Mouse (Mus musculus) hindbrain, embryonic 14.5 days (tissue): ENCODE data around the gene Adcy10. TPM values are rescaled to one million over a fixed set of nuclear protein-coding genes. Genes with fewer than 3 reads are reported as not detected.

Experiments
- ATAC-seq: fragments of 200-750 bp; cut with Nextera tagmentation; 2 replicates; pipeline ENCODE4 v1.8.0; 2017; ENCODE audit warnings: moderate number of reproducible peaks, mild to moderate bottlenecking, moderate TSS enrichment, moderate library complexity; ENCODE audit not compliant: low FRiP score
- DNase-seq: peaks from one replicate; pipeline ENCODE4 v3.0.0-alpha.2; 2015; ENCODE audit warnings: low spot score
- H3K27ac ChIP-seq: fragments of 300-500 bp; sonication (generic); 2 replicates; pipeline ENCODE4 v1.5.1; 2014; ENCODE audit warnings: mild to moderate bottlenecking, moderate library complexity
- H3K27me3 ChIP-seq: fragments of 300-500 bp; sonication (generic); 2 replicates; pipeline ENCODE4 v1.6.1; 2014; ENCODE audit warnings: mild to moderate bottlenecking, low read length, mixed read lengths; ENCODE audit not compliant: control insufficient read depth, insufficient read depth
- H3K36me3 ChIP-seq: fragments of 300-500 bp; sonication (generic); replicated peaks from 2 replicates; pipeline ENCODE4 v1.6.1; 2014; ENCODE audit not compliant: control insufficient read depth, insufficient read depth
- H3K4me1 ChIP-seq: fragments of 300-500 bp; sonication (generic); replicated peaks from 2 replicates; pipeline ENCODE4 v1.6.1; 2014; ENCODE audit warnings: antibody characterized with exemption, low read length, mixed read lengths; ENCODE audit not compliant: control insufficient read depth, insufficient read depth
- H3K4me2 ChIP-seq: fragments of 300-500 bp; sonication (generic); replicated peaks from 2 replicates; pipeline ENCODE4 v1.6.1; 2014; ENCODE audit warnings: mild to moderate bottlenecking, moderate library complexity
- H3K4me3 ChIP-seq: fragments of 300-500 bp; sonication (generic); replicated peaks from 2 replicates; pipeline ENCODE4 v1.5.1; 2014; ENCODE audit warnings: mild to moderate bottlenecking, low read length
- H3K9ac ChIP-seq: fragments of 300-500 bp; sonication (generic); 2 replicates; pipeline ENCODE4 v1.6.1; 2014
- H3K9me3 ChIP-seq: fragments of 300-500 bp; sonication (generic); 2 replicates; pipeline ENCODE4 v1.6.1; 2016; ENCODE audit warnings: low read length; ENCODE audit not compliant: control insufficient read depth
- WGBS: fragments of 180-500 bp; shearing (Covaris S2); extraction: QIAGEN DNeasy Blood & Tissue Kit; methylation state at CpG from one replicate; pipeline ENCODE4 v1.1.7; 2014; 5-methylcytosine and 5-hydroxymethylcytosine counted together
- polyA plus RNA-seq: library from polyadenylated mRNA; unstranded; fragments of >200 nt; fragmentation: Nextera tagmentation; extraction: Ambion mirVana; gene quantifications from 2 replicates; pipeline ENCODE4 v1.2.1, GENCODE M21; 2014

Adcy10 gene
- 0.21 and 0.79 TPM in 2 replicates for polyA plus RNA-seq

DNA sequence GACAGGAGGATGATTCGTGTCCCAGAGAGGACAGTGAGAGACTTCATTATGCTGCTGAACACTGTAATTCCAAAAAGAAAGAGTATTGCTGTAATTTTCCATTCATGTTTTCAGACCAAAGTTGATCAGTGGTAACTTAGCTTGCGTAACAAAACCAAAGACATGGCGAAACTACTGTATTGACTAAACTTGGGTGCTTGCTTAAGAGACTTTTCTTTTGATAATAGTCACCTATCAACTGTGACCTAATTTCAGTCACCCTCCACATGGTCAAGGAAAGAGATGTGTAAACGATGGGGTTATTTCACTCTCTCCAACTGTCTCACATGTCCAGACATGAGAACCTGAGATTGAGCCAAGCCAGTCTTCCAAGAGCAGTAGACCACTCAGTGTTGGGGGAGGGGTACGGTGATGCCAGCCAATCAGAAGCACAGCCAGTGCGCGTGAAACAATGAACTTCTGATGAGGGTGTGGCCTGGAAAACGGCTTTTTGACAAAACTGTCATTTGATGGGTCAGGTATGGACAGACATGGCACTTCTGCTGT is at the start of gene Adcy10:
TSS of gene Adcy10 (plus strand) at position 496 of the 546 bp plus-strand sequence.
- Histone ChIP-seq H3K9ac (no peak within 1 kb of the TSS), H3K27me3 (no peaks in the 10 kb centered on the region), H3K9me3 (no peaks in the 10 kb centered on the region), H3K4me2 (no peak within 1 kb of the TSS), H3K36me3 (peaks cover 25% of the 10 kb centered on the region), H3K27ac (no peak within 1 kb of the TSS), H3K4me3 (no peak within 1 kb of the TSS), H3K4me1 (no peaks in the 10 kb centered on the region)
- DNase-seq = no peak
- WGBS = 93% methylated on average over 8 of the region's 8 CpGs
- no peak for ATAC-seq

GRCm38 (mm10) chr1:165438289-165439021 is 46.5 kb upstream of the Adcy10 start:
- Histone ChIP-seq H3K36me3 (no peaks in the 10 kb centered on the region), H3K9ac (no peak overlapping the region), H3K4me1 (no peaks in the 10 kb centered on the region), H3K9me3 (peaks cover 11% of the 10 kb centered on the region; the same call in 1 of the 2 replicates), H3K27ac (no peak overlapping the region), H3K27me3 (no peaks in the 10 kb centered on the region), H3K4me2 (no peak overlapping the region), H3K4me3 (no peak overlapping the region)
- DNase-seq = no peak
- no peak for ATAC-seq
- WGBS = 87% methylated on average over 1 of the region's 1 CpGs

DNA sequence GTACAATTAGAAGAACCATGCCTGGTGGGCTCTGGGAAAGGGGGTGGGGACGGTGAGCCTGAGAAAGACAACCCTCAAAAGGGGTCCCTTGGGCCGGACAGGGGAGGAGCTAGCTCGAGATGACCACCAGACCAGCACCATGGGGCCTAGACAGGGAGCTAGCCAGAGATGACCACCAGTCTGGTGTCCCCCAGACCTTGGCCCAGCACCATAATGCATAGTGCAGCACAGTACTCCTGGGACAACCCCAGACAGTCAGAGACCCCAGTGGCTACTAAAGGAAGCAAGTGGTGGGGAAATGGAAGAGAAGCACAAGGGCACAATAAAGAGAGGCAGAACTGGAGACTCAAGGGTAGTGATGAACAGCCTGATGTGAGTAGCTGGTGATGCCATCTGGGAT is 44.2 kb upstream of the Adcy10 start:
- Histone ChIP-seq H3K9ac (no peak overlapping the region), H3K36me3 (no peaks in the 10 kb centered on the region), H3K27me3 (no peaks in the 10 kb centered on the region), H3K27ac (no peak overlapping the region), H3K4me1 (no peaks in the 10 kb centered on the region), H3K9me3 (peaks cover 11% of the 10 kb centered on the region; the same call in 1 of the 2 replicates), H3K4me2 (no peak overlapping the region), H3K4me3 (no peak overlapping the region)
- WGBS = 70% methylated on average over 3 of the region's 3 CpGs
- no peak for ATAC-seq
- no peak for DNase-seq

DNA sequence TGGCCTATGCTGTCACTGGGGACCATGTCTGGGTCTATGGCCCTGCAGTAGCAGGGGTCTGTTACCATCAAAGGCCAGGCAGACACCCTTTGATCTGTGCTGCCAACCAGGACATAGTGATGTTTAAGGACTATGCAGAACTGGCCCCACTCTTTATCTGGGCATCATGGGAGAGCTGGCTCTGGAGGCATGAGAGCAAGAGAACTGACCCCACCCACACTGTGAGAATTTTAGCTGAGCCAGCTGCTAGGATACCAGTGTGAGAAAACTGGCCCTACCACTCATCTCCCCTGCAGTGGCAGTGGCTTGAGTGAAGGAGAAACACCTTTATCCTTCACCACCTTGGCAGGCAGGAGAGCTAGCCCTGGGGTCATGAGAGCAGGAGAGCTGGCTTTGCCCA is 43.8 kb upstream of the Adcy10 start:
- DNase-seq = no peak
- Histone ChIP-seq H3K36me3 (no peaks in the 10 kb centered on the region), H3K4me1 (no peaks in the 10 kb centered on the region), H3K4me3 (no peak overlapping the region), H3K27ac (no peak overlapping the region), H3K4me2 (no peak overlapping the region), H3K9me3 (peaks cover 10% of the 10 kb centered on the region; the same call in 1 of the 2 replicates), H3K27me3 (no peaks in the 10 kb centered on the region), H3K9ac (no peak overlapping the region)
- no peak for ATAC-seq

GRCm38 (mm10) chr1:165441719-165442118 is 43.3 kb upstream of the Adcy10 start:
- Histone ChIP-seq H3K4me1 (no peaks in the 10 kb centered on the region), H3K9me3 (0 out of 2 replicates have a peak, but pooled peaks cover 5% of the 10 kb centered on the region), H3K27me3 (no peaks in the 10 kb centered on the region), H3K27ac (no peak overlapping the region), H3K9ac (no peak overlapping the region), H3K4me2 (no peak overlapping the region), H3K4me3 (no peak overlapping the region), H3K36me3 (no peaks in the 10 kb centered on the region)
- 76% methylated on average over 3 of the region's 3 CpGs for WGBS
- DNase-seq = no peak
- no peak for ATAC-seq

DNA sequence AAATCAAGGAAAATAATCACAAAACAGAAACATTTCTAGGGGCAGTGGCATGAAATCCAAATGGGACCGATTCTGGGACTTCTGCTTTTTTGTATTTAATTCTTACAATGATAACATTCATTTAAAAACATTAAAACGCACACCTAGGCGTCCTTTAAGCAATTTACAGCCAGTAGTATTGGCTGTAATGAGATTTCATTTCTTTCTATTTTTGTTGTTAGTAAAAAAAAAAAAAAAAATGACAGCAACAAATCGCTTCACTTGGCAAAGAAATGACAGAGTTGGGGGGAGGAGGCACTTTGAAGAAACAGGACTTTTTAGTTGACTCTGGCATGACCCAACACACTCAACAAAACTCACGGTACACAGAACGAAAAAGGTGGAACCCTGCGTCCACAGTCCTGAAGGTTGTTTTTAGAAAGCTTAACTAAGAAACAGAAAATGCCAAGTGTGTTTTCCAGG is 25.9 kb upstream of the Adcy10 start:
- no peak for DNase-seq
- Histone ChIP-seq H3K27me3 (no peaks in the 10 kb centered on the region), H3K27ac (peak overlapping the region; percentile 97; the same call in 1 of the 2 replicates), H3K4me2 (peak overlapping the region; percentile 82), H3K9ac (peak overlapping the region; percentile 82), H3K36me3 (no peaks in the 10 kb centered on the region), H3K4me1 (peaks cover 19% of the 10 kb centered on the region), H3K9me3 (0 out of 2 replicates have a peak, but pooled peaks cover 6% of the 10 kb centered on the region), H3K4me3 (peak overlapping the region; percentile 84)
- ATAC-seq = no peak
- 26% methylated on average over 7 of the region's 7 CpGs for WGBS

DNA sequence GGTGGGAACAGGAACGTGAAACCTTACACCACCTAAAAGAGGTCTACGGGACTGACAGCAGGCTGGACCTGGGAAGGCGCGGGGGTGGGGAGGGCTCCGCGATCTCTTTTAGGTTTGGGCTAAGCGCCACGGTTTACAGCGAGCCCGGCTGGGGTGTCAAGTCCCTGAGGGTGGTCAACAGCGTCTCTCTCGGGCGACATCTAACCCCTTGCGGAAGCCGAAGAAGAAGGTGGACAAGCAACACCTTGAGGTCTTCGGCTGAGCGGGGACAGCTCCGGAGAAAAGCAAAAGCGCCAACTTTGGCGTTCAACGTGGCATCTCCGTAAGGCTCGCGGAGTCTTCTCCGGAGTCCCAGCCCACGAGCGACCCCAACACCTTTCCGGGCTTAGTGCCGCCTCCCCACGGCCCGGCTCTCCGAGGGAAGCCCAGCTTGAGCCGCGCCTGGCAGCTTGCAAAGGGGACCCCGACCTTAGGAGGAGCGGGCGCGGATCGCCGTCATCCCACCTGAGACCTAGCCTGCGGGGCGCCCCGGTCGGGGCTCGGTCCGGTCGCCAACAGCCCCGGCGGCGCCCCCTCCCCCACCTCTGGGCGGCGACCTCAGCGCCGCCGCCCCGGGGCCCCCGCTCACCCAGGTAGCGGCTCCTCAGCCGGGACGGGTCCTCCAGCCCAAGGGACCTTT is 25.3 kb upstream of the Adcy10 start:
- Histone ChIP-seq H3K27ac (peak overlapping the region; percentile 97), H3K9ac (peak overlapping the region; percentile 82), H3K36me3 (no peaks in the 10 kb centered on the region), H3K27me3 (no peaks in the 10 kb centered on the region), H3K4me1 (peaks cover 19% of the 10 kb centered on the region), H3K4me2 (peak overlapping the region; percentile 82), H3K4me3 (peak overlapping the region; percentile 84), H3K9me3 (no peaks in the 10 kb centered on the region)
- WGBS = under 1% methylated on average over 58 of the region's 60 CpGs
- ATAC-seq (no peak), DNase-seq (peak; percentile 34)

DNA sequence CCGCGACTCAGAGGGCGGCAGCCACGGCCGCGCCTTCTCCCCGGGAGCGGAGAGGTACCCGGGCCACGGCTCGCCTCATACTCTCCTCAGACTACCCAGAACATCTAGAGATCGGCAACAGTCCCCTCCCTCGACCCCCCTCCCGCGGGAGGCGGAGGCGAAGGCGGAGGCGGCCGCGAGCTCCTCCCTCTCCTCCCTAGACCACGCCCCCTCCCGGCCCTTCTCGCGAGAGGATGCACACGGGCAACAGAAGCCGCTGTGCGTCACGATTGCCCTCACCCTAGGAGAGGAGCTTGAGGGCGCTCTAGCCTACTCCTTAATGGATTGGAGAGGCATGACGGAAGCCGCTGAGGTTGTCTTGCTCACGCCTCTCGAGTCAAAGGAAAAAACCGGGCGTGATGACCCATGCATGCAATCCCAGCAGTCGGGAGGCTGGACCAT is 24.6 kb upstream of the Adcy10 start, which contains the start of the genes Dcaf6 and Mpc2:
TSS of gene Dcaf6 (minus strand) at position 116 of the 441 bp plus-strand sequence.
TSS of gene Mpc2 (plus strand) at position 278 of the 441 bp plus-strand sequence.
- WGBS = under 1% methylated on average over 27 of the region's 37 CpGs

More for the DNA sequence above, 24.6 kb upstream of the Adcy10 start, which contains the start of the genes Dcaf6 and Mpc2:
- H3K9ac ChIP-seq = peak within 1 kb of the TSS; percentile 82
- no peaks in the 10 kb centered on the region for H3K36me3 ChIP-seq
- H3K27ac ChIP-seq = peak within 1 kb of the TSS; percentile 97
- no peaks in the 10 kb centered on the region for H3K27me3 ChIP-seq
- peak within 1 kb of the TSS; percentile 84 for H3K4me3 ChIP-seq
- H3K4me1 ChIP-seq = peaks cover 19% of the 10 kb centered on the region
- H3K9me3 ChIP-seq = no peaks in the 10 kb centered on the region
- ATAC-seq (peak; percentile 95), DNase-seq (peak; percentile 99)
- H3K4me2 ChIP-seq = peak within 1 kb of the TSS; percentile 82
